Mouse (Mus musculus) ES-CJ7 (cell line): Measurements from ENCODE around the gene Gjc3.

Experiments
- DNase-seq: peaks from one replicate; pipeline ENCODE4 v3.0.0; 2011; ENCODE audit warnings: low read depth, low spot score

Gene Gjc3

DNA sequence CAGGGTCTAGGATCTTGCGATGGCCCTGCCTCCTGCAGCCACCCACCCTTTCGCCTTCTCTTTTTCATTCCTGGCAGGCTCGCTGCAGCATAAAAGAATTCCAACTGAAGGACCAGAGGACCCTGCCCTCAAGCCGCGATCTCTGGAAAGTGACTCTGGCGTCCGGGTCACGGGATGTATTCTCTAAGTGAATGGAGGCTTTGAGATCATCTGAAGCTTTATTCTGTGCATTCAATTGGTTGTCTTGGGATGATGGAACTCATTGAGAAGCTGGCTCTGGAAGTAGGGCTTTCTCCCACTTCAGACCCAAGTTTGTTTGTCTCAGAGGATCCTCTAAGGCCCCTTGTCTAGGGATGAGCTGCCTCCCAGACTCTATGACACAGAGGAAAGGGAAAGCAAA is at the start of gene Gjc3:
Gene Gjc3 (minus strand): TSS at position 154 of the 400 bp plus-strand sequence.
- no peak for DNase-seq

GRCm38 (mm10) chr5:138012382-138012781 is 49.5 kb upstream of the Gjc3 start:
- no peak for DNase-seq

DNA sequence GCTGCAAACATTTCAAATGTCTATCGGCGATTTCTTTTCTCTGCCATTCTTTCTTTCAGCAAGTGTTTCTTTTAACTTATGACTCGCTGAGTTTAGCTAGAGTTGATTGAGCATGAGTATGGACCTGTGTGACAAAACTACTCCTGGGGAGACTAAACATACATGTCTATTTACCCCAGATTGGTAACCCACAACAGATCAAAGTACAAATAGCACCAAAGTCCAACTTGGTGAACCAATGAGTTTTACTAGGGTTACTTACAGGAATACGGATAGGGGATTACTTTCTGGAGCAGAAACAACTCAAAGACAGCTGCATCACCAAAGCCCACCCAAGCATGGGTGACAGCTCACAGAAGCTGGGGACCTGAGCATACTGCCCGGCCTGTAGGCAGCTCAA is 46.5 kb upstream of the Gjc3 start:
- DNase-seq = no peak

DNA sequence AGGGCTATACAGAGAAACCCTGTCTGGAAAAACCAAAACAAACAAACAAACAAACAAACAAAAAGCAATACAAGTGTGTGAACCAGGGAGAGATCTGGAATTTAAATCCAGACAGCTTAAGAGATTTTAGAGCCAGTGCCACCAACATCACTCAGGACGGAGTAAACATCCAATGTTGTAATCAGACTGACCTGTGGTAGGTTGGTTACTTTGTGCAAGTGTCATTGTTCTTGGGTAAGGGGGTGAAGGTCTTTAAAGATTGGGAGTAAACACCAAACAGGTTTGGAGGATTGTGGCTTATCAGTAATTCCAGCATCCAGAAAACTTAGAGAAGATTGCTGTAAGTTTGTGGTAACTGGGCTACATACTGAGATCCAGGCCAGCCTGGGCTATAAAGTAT is 23.5 kb upstream of the Gjc3 start:
- DNase-seq = no peak

- no peak for DNase-seq
These were observed 18.4 kb upstream of the Gjc3 start, which contains the start of gene Azgp1 for GRCm38 (mm10) chr5:137981300-137981699. Gene Azgp1 (plus strand): TSS chr5:137981520.

- no peak for DNase-seq
These were observed 16.2 kb upstream of the Gjc3 start for GRCm38 (mm10) chr5:137979081-137979480.

- DNase-seq = no peak
These were observed 14.4 kb upstream of the Gjc3 start for GRCm38 (mm10) chr5:137977291-137977690.

DNA sequence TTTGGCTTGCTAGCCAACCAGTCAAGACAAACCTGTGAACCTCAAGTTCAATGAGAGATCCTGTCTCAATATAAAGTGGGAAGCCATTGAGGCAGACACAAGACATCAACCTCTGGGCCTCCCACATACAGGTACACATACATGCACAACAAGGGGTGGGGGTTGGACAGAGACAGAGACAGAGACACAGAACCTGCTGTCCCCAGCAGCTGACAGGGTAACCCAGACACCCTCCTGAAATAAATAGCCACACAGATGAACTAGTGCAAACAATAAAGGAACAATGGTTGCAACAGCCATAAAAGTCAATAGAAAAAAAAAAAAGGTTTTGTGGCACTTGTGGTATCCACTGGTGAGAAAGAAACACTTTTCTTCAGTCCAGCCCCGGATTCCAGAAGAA is 12.5 kb upstream of the Gjc3 start:
- DNase-seq = no peak

DNA sequence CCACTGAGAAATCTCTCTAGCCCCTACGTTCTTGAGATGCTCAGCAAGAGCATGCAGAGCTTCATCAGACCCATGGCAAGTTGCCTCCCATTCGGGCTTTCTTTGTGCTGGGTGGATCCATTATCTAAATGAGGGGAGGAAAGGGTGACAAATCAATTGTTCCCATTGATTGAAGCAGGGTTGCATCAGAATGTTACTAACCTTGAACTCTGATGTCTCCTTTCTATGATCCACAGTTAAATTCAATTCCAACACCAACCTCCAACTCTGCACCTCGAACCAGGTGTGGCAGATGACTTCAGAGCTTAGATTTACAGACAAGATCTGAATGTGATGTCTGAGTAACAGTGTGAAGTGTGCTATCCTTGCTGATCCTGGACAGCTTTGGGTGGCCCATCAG is 11.8 kb upstream of the Gjc3 start:
- no peak for DNase-seq

DNA sequence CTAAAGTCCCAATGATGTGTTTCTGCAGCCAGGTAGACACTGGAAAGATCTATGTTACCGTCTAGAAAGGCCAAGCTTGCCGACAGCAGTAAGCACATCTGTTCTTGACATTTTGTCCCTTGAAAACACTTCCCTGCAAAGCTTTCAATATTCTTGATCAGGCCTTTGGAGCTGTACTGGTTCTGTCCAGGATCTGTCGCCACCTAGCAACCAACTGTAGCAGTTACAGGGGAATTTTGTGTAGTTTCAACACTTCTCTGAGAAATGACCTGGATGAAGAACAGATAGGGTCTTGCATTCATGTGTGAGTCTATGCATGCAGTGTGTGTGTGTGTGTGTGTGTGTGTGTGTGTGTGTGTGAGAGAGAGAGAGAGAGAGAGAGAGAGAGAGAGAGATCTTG is 10.8 kb upstream of the Gjc3 start:
- DNase-seq = peak; percentile 37

GRCm38 (mm10) chr5:137973161-137973560 is 10.3 kb upstream of the Gjc3 start:
- peak; percentile 31 for DNase-seq

- no peak for DNase-seq
These were observed 3.6 kb upstream of the Gjc3 start for GRCm38 (mm10) chr5:137966492-137966891.

- DNase-seq = no peak
These were observed 6.5 kb downstream of the Gjc3 start for GRCm38 (mm10) chr5:137956404-137956803.

DNA sequence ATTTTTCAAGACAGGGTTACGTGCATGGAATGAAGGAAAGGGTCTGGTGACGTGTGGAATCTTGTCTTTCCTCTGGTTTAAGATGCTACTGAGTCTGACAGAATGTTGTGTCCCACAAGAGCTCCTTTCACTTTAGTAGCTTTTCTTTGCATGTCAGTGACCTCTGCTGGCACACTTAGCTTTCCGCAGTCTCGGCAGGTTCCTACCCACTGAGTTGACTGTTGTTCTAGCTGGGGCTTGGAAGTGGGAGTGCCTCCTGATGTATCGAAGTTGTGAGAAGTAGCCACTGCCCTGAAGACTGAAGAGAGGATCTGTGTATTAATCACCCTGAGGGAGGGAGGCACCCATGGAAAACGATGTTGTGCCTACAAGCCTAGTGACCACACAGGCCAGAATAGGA is 11.7 kb downstream of the Gjc3 start:
- peak; percentile 54 for DNase-seq

DNA sequence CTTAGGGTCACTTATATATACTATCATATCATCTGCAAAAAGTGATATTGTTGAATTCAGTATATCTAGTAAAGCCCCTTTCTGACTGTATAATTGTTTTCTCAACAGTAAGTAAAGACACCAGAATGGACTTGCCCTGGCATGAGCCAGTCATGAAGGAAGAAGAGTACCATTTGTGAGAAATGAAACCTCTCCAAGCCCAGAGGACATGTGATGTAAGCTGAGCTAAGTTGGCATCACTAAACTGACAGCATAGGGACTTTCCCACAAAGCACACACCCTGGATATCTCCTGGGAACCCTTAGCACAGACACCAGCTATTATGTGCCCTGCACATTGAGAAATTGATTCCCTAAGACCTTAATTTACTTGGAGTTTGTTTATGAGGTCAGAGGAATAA is 15.6 kb downstream of the Gjc3 start:
- DNase-seq = no peak

GRCm38 (mm10) chr5:137943133-137943532 is 19.8 kb downstream of the Gjc3 start:
- DNase-seq = no peak

DNA sequence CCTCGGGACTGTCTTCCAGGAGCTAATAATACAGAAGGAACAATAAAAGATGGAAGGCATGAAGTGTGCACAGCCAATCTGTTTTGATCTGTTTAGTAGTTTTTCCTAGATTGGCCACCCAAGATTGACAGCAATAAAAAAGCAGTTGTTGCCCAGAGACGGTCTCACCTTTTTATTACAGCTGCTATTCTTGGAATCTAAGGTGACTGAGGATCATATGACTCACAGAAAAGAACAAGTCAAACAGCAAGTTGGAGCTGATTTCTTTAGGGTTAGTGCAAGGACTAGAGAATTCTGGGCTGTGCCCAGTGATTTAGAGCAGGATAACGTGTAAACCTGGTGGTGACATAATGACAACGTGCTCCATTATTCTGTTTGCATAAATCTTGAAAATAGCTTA is 21.9 kb downstream of the Gjc3 start:
- DNase-seq = no peak

DNA sequence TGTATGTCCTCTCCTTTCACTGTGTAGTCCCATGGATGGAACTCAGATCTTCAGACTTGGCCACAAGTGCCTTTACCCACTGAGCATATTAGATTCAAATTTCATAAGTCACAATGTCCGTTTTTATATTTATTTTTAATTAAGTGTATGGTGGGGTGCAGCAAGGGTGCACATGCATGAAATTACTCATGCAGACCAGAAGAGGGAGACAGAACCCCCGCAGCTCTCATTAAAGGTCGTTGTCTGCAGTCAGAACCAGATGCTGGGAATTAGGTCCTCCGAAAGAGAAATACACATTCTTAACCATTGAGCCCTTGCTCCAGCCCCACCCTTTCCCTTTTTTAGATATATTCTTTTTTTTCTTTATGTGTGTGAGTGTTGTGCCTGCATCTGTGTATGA is 25.7 kb downstream of the Gjc3 start:
- DNase-seq = peak; percentile 74

GRCm38 (mm10) chr5:137936486-137936885 is 26.4 kb downstream of the Gjc3 start:
- no peak for DNase-seq

DNA sequence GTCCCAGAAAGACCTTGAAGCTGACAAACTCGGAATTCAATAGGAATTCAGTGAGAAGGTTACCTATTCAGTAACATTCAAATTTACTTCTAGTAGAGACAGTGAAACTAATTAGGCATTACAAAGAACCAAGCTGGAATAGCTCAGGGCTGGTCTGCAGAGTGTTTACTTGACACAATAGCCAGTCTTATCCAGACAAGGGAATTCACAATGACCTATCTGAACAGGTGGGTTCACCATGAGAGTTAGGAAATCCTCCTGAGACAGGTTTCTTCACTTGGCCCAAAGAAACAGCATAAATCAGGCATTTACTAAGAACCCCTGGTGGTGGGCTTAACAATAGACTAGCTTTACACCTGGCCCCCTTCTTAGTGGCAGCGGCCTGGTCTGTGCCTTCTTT is 29.0 kb downstream of the Gjc3 start:
- peak; percentile 98 for DNase-seq

DNA sequence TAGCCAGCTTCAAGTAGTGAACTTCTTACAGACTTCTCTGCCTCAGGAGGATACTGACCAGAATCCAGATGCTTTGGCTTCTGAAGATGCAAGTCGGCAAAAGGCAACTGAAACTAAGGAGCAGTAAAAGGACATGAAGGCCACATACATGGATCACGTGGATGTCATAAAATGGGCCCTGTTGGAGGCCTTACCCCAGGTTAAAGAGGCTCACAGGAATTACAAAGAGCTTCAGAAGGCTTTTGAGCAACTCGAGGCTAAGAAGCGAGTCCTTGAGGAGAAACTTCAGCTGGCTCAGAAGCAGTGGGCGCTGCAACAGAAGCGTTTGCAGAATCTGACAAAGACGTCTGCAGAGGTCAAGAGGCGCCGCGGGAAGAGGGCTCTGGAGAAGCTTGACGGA is 34.5 kb downstream of the Gjc3 start:
- DNase-seq = no peak

GRCm38 (mm10) chr5:137922171-137922570 is 40.7 kb downstream of the Gjc3 start:
- no peak for DNase-seq

DNA sequence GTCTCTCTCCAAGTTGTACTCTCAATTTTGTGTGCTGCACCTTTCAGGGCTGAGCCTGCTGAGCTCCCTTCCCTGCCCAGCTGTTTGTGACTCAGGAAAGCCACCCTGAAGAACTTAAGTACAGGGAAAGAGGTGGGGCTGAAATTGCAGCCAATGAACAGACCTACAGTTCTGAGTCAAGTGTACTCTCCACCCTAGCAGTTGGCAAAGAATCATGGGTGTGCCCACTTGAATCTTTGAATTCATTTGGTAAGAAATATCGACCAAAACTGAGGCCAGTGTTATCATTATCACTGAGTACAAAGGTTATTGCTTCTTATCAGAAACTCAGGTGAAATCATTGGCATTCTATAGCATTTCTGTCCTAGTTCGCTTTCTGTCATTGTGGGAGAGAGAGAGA is 41.4 kb downstream of the Gjc3 start, which contains the start of gene Cyp3a13:
Gene Cyp3a13 (minus strand): TSS at position 88 of the 400 bp plus-strand sequence.
- no peak for DNase-seq

- no peak for DNase-seq
These were observed 47.3 kb downstream of the Gjc3 start for GRCm38 (mm10) chr5:137915550-137915949.
